Mouse (Mus musculus) retina, embryonic 14.5 days (tissue): ENCODE results near the gene Obp2b.

Experiments used
- DNase-seq: peaks from one replicate; pipeline ENCODE4 v3.0.0-alpha.2; 2015; ENCODE audit warnings: low spot score

The Obp2b gene

DNA sequence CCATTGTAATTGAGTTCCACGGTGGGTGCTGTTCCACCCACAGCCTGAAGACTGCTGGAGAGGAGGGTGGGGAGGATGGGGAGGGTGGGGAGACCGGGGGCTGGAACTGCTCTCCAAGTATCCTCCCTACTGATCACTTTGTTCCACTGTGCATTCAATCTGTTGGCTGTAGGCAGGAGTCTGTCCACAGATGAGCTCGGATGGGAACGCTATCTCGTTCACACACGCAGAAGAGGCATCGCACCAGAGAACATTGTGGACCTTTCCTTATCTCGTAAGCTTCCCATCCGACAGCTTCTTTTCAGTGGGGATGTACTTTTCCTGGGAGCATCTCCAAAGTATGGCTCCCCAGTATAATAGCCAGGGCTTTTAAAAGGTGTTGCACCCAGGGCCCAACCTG, 42.3 kb downstream of the Obp2b start:
- no peak for DNase-seq

DNA sequence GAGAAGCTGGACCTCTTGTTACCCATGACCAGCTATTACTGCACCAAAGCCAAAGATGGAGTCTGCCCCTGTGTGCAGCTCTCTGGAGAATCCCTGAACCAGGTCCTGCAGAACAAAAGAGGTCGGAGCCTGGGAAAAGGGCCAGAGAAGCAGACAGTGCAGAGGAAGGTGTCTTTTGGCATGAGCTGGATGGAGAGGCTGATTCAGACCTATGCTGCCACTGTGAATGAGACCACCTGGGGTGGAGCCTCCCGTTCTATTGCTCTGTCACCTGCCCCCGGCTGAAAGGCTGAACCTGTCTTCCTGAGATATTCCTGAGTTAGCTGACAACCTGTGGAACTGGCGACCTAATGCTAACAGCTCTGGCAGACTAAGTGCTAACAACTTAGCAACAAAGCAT, 44.1 kb downstream of the Obp2b start:
- no peak for DNase-seq

DNA sequence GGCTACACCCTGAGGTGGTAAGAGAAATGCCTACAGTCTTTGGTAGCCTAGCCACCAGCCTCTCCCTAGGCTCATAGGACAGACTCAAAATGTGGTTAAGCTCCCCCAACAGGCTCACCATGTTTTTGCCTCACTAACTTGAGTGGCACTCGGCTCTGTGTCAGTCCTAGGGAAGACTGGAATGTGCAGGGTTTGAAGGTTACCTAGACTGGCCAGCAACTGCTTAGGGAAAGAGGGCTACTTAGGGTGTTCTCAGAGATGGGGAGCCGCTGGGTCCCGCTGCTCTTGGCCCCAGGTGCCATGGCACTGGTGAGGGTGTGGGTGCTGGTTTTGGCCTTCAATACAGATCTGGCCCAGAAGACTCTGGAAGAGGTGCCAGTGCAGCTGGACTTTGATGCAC, 45.1 kb downstream of the Obp2b start, which contains the start of gene Gm13539:
Gene Gm13539 (plus strand): TSS at position 301 of the 400 bp plus-strand sequence.
- DNase-seq: no peak

DNA sequence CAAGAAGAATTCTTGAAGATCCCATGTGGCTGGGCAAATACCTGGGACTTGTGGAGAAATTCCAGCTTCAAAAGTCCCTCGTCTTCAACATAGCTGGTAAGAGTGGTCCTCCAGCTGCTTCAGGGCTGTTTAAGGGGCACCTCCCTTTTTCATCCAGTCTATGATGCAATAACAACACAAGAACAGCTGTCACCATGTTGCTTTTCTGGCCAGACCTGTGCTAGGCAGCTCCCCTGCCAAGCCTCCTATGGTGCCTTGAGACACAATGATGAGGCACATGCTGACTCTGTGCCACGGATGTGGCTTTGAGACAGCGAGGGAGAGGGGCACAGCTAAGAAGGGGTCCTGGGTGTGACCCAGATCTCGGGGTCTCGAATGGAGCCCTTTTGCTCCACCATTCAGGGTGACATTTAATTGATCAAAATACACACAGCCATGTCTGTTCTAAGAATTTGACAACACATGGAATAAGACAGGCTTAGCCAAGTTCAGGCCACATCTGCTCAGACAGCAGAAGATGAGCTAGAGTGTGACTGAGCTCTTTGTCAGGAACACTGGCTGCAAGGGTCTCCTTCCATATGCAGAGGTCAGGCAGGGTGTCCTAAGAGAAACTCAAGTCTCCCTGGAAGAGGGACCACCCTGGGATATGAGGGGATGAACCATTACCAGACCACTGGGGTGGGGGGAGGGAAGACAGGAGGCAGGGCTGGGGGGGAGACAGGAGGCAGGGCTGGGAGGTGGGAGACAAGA, 48.9 kb downstream of the Obp2b start:
- no peak for DNase-seq

DNA sequence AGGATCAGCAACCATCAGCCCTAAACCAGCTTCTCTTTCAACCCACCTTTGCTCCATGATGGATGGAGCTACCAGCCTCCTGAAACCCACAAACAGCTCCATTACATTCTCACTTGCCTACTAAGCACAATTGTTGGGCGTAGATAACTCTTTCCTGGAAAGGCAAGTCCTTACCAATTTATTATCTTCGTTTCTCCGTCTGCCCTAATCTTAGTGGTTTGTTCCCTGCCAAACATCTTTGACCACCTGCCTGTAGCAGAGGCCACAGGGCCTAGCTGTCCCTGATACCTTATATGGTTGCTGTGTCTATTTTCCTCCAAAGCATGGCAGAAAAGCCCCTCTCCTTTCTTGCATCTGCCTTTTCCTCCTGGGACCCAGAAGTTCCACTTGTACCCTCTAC, 52.3 kb downstream of the Obp2b start:
- DNase-seq: no peak
